Mouse (Mus musculus) forebrain, embryonic 16.5 days (tissue): ENCODE measurements at regions not wholly inside any gene's neighbourhood (a gene's known extent, or its start where the extent isn't known, plus 50 kb on each side); places are given as distances from the start of the nearest gene placed in this dataset.

Source experiments
- ATAC-seq: fragments of 200-750 bp; cut with Nextera tagmentation; 2 replicates; pipeline ENCODE4 v1.8.0; 2017; ENCODE audit warnings: mild to moderate bottlenecking, moderate library complexity
- H3K27ac ChIP-seq: fragments of 300-500 bp; sonication (generic); 2 replicates; pipeline ENCODE4 v1.5.1; 2014; ENCODE audit warnings: low read length, control low read depth
- H3K27me3 ChIP-seq: fragments of 300-500 bp; sonication (generic); replicated peaks from 2 replicates; pipeline ENCODE4 v1.6.1; 2014; ENCODE audit warnings: low read length; ENCODE audit not compliant: control insufficient read depth, insufficient read depth
- H3K36me3 ChIP-seq: fragments of 300-500 bp; sonication (generic); 2 replicates; pipeline ENCODE4 v1.6.1; 2014; ENCODE audit not compliant: control insufficient read depth, insufficient read depth
- H3K4me1 ChIP-seq: fragments of 300-500 bp; sonication (generic); replicated peaks from 2 replicates; pipeline ENCODE4 v1.6.1; 2014; ENCODE audit warnings: low read length; ENCODE audit not compliant: control insufficient read depth, insufficient read depth
- H3K4me2 ChIP-seq: fragments of 300-500 bp; sonication (generic); 2 replicates; pipeline ENCODE4 v1.6.1; 2014; ENCODE audit warnings: mild to moderate bottlenecking, low read length, control low read depth
- H3K4me3 ChIP-seq: fragments of 300-500 bp; sonication (generic); replicated peaks from 2 replicates; pipeline ENCODE4 v1.5.1; 2014; ENCODE audit warnings: mild to moderate bottlenecking, low read length, control low read depth
- H3K9ac ChIP-seq: fragments of 300-500 bp; sonication (generic); replicated peaks from 2 replicates; pipeline ENCODE4 v1.6.1; 2014; ENCODE audit warnings: low read depth, low read length, control low read depth
- H3K9me3 ChIP-seq: fragments of 300-500 bp; sonication (generic); 2 replicates; pipeline ENCODE4 v1.6.1; 2016; ENCODE audit warnings: low read length; ENCODE audit not compliant: control insufficient read depth
- WGBS: fragments of 180-500 bp; shearing (Covaris S2); extraction: QIAGEN DNeasy Blood & Tissue Kit; methylation state at CpG from one replicate; pipeline ENCODE4 v1.1.7; 2014; 5-methylcytosine and 5-hydroxymethylcytosine counted together

- H3K4me1 ChIP-seq, result no peaks in the 10 kb centered on the region; the same call in none of the 2 replicates
- no peaks in the 10 kb centered on the region for H3K36me3 ChIP-seq
- H3K4me3 ChIP-seq, result no peak overlapping the region
- H3K9me3 ChIP-seq, result no peaks in the 10 kb centered on the region
- ATAC-seq, result no peak
- H3K4me2 ChIP-seq, result no peak overlapping the region
- no peaks in the 10 kb centered on the region for H3K27me3 ChIP-seq
- WGBS, result 68% methylated on average over 3 of the region's 3 CpGs
- no peak overlapping the region for H3K27ac ChIP-seq
- no peak overlapping the region for H3K9ac ChIP-seq
Observed at GRCm38 (mm10) chr9:73244177-73244576, 131.0 kb downstream of the Rsl24d1 start.

GRCm38 (mm10) chr9:73245524-73245923, 132.3 kb downstream of the Rsl24d1 start:
- Histone ChIP-seq H3K27ac (no peak overlapping the region), H3K9me3 (no peaks in the 10 kb centered on the region), H3K36me3 (no peaks in the 10 kb centered on the region), H3K4me1 (no peaks in the 10 kb centered on the region; the same call in none of the 2 replicates), H3K4me2 (no peak overlapping the region), H3K9ac (no peak overlapping the region), H3K27me3 (no peaks in the 10 kb centered on the region), H3K4me3 (no peak overlapping the region)
- ATAC-seq, result 0 out of 2 replicates have a peak, but pooled peaks have one; percentile 28
- WGBS, result 75% methylated on average over 7 of the region's 7 CpGs

DNA sequence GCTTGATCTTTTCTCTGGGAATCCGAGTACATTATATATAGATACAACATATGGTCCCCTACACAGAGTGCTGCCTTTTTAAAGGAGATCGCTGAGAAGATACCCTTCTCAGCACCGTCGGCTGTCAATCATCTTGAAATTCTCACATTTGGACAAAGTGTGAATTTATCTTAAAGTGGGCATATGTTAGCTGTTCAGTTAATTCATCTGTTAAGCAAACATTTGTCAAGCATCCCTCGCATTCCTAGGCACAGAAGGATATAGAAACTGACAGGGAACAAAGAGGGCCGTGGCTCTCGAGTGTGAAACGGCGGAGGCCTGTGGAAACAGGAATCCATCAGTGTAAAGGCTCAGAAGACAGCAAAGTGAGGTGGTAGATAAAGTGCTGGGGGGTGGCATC, 144.9 kb downstream of the Rsl24d1 start:
- Histone ChIP-seq H3K4me1 (0 out of 2 replicates have a peak, but pooled peaks cover 4% of the 10 kb centered on the region), H3K27me3 (no peaks in the 10 kb centered on the region), H3K9ac (no peak overlapping the region), H3K27ac (no peak overlapping the region), H3K36me3 (no peaks in the 10 kb centered on the region), H3K4me2 (no peak overlapping the region), H3K9me3 (no peaks in the 10 kb centered on the region), H3K4me3 (no peak overlapping the region)
- WGBS, result 61% methylated on average over 9 of the region's 9 CpGs
- peak; percentile 88 for ATAC-seq

GRCm38 (mm10) chr9:73258640-73259039, 145.4 kb downstream of the Rsl24d1 start:
- Histone ChIP-seq H3K27me3 (no peaks in the 10 kb centered on the region), H3K4me2 (no peak overlapping the region), H3K9me3 (no peaks in the 10 kb centered on the region), H3K4me1 (0 out of 2 replicates have a peak, but pooled peaks cover 4% of the 10 kb centered on the region), H3K4me3 (no peak overlapping the region), H3K36me3 (no peaks in the 10 kb centered on the region), H3K9ac (no peak overlapping the region), H3K27ac (no peak overlapping the region)
- peak; percentile 43 for ATAC-seq
- 84% methylated on average over 8 of the region's 8 CpGs for WGBS

DNA sequence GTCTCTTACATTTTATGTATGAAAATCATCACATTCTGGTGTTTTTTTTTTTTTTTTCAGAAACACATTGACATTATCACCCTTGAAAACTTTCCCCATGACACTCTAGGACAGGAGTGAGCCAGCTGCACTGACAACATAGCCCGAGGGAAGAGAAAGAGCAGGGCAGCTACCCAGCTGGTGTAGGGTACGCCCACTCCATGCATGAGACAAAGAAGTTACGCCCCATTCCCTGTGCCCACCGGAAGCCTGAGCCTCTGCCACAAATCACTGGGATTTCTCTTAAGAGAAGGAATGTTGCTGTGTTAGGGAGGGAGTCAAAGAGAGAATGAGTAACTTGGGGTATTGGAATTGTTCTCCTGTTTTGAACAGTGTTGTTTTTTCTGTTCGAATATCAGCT, 149.5 kb downstream of the Rsl24d1 start:
- H3K4me1 ChIP-seq, result 0 out of 2 replicates have a peak, but pooled peaks cover 4% of the 10 kb centered on the region
- H3K9ac ChIP-seq, result no peak overlapping the region
- no peaks in the 10 kb centered on the region for H3K36me3 ChIP-seq
- peak; percentile 73 for ATAC-seq
- 27% methylated on average over 5 of the region's 5 CpGs for WGBS
- no peak overlapping the region for H3K27ac ChIP-seq
- H3K9me3 ChIP-seq, result no peaks in the 10 kb centered on the region
- no peak overlapping the region for H3K4me3 ChIP-seq
- H3K27me3 ChIP-seq, result no peaks in the 10 kb centered on the region
- no peak overlapping the region for H3K4me2 ChIP-seq

GRCm38 (mm10) chr9:73270249-73270648, 157.0 kb downstream of the Rsl24d1 start:
- Histone ChIP-seq H3K36me3 (no peaks in the 10 kb centered on the region), H3K4me2 (no peak overlapping the region), H3K9me3 (no peaks in the 10 kb centered on the region), H3K27me3 (no peaks in the 10 kb centered on the region), H3K27ac (no peak overlapping the region), H3K4me1 (no peaks in the 10 kb centered on the region), H3K4me3 (no peak overlapping the region), H3K9ac (no peak overlapping the region)
- no peak for ATAC-seq
- WGBS, result 86% methylated on average over 5 of the region's 5 CpGs

- Histone ChIP-seq H3K36me3 (no peaks in the 10 kb centered on the region), H3K4me1 (no peaks in the 10 kb centered on the region), H3K9ac (no peak overlapping the region), H3K9me3 (no peaks in the 10 kb centered on the region), H3K4me2 (no peak overlapping the region), H3K4me3 (no peak overlapping the region), H3K27ac (no peak overlapping the region), H3K27me3 (no peaks in the 10 kb centered on the region)
- ATAC-seq, result no peak
- WGBS, result 84% methylated on average over 2 of the region's 2 CpGs
Observed at GRCm38 (mm10) chr9:73272614-73273013, 159.4 kb downstream of the Rsl24d1 start.

DNA sequence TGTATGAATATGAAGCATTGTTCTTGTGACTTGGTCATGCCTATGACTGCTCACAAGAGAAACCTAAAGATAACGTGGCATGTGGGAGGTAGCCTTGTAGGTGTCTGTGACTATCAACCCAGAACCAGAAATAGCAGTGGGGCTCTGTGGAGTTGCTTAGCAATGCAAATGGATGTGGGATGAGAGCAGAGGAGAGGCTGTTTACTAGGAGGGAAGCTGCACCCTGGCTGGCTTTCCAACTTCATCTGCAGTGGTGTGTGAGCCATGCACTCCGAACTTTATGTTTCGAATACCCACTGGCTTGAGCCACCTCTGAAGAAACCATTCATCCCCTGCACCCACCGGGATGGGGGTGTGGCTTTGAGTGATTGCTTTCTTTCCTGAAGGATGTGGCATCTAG, 160.5 kb downstream of the Rsl24d1 start:
- Histone ChIP-seq H3K9ac (no peak overlapping the region), H3K4me3 (no peak overlapping the region), H3K27me3 (no peaks in the 10 kb centered on the region), H3K9me3 (no peaks in the 10 kb centered on the region), H3K36me3 (no peaks in the 10 kb centered on the region), H3K4me1 (no peaks in the 10 kb centered on the region), H3K27ac (no peak overlapping the region), H3K4me2 (no peak overlapping the region)
- 86% methylated on average over 4 of the region's 4 CpGs for WGBS
- no peak for ATAC-seq

- Histone ChIP-seq H3K27me3 (no peaks in the 10 kb centered on the region), H3K9ac (no peak overlapping the region), H3K36me3 (no peaks in the 10 kb centered on the region), H3K4me1 (no peaks in the 10 kb centered on the region), H3K9me3 (no peaks in the 10 kb centered on the region), H3K4me3 (no peak overlapping the region), H3K4me2 (no peak overlapping the region), H3K27ac (no peak overlapping the region)
- no peak; the same call in 1 of the 2 replicates for ATAC-seq
- 47% methylated on average over 2 of the region's 2 CpGs for WGBS
Observed at GRCm38 (mm10) chr9:73275671-73276070, 162.4 kb downstream of the Rsl24d1 start.

- H3K9me3 ChIP-seq, result no peaks in the 10 kb centered on the region
- no peak for ATAC-seq
- H3K36me3 ChIP-seq, result no peaks in the 10 kb centered on the region
- no peak overlapping the region for H3K4me3 ChIP-seq
- 87% methylated on average over 6 of the region's 6 CpGs for WGBS
- no peaks in the 10 kb centered on the region for H3K27me3 ChIP-seq
- no peak overlapping the region for H3K27ac ChIP-seq
- no peaks in the 10 kb centered on the region for H3K4me1 ChIP-seq
- no peak overlapping the region for H3K9ac ChIP-seq
- H3K4me2 ChIP-seq, result no peak overlapping the region
Observed at GRCm38 (mm10) chr9:73295287-73295686, 182.1 kb downstream of the Rsl24d1 start.
